Mouse (Mus musculus): Measurements from ENCODE around the gene Nubp1.

Nubp1 gene

GRCm38 (mm10) chr16:10467391-10468107, 55.8 kb downstream of the Nubp1 start:
- DNase-seq (ENCODE audit: low spot score in 2 of 2) = no peak

- peak; percentile 48 to 53 for DNase-seq (ENCODE audit: low spot score in 2 of 2)
Measured at GRCm38 (mm10) chr16:10468201-10468600, 56.5 kb downstream of the Nubp1 start.

GRCm38 (mm10) chr16:10471950-10472349, 60.2 kb downstream of the Nubp1 start:
- no peak for DNase-seq (ENCODE audit: low spot score in 2 of 2)

Measured in right cerebral cortex, postnatal 10 days (tissue).